Mouse (Mus musculus) midbrain, embryonic 11.5 days (tissue): Measurements from ENCODE around the gene Prpf18. TPM values are rescaled to one million over a fixed set of nuclear protein-coding genes. Genes with fewer than 3 reads are reported as not detected.
A peak's percentile ranks its signal among the peaks of the same experiment; 100 is the strongest.

Experiments
- ATAC-seq: fragments of 200-750 bp; cut with Nextera tagmentation; 2 replicates; pipeline ENCODE4 v1.8.0; 2017; ENCODE audit warnings: moderate TSS enrichment, moderate library complexity; ENCODE audit not compliant: low FRiP score
- DNase-seq: peaks from one replicate; pipeline ENCODE4 v3.0.0; 2015; ENCODE audit warnings: low spot score; ENCODE audit errors: missing footprints
- H3K27ac ChIP-seq: fragments of 300-500 bp; sonication (generic); 2 replicates; pipeline ENCODE4 v1.5.1; 2014; ENCODE audit warnings: low read depth, low read length
- H3K27me3 ChIP-seq: fragments of 300-500 bp; sonication (generic); 2 replicates; pipeline ENCODE4 v1.6.1; 2014; ENCODE audit warnings: mild to moderate bottlenecking, low read length, moderate library complexity, mixed read lengths; ENCODE audit not compliant: control insufficient read depth, insufficient read depth
- H3K36me3 ChIP-seq: fragments of 300-500 bp; sonication (generic); 2 replicates; pipeline ENCODE4 v1.6.1; 2014; ENCODE audit warnings: mild to moderate bottlenecking, low read length, moderate library complexity, mixed read lengths; ENCODE audit not compliant: control insufficient read depth, insufficient read depth
- H3K4me1 ChIP-seq: fragments of 300-500 bp; sonication (generic); 2 replicates; pipeline ENCODE4 v1.6.1; 2014; ENCODE audit warnings: low read length; ENCODE audit not compliant: control insufficient read depth, insufficient read depth
- H3K4me2 ChIP-seq: fragments of 300-500 bp; sonication (generic); 2 replicates; pipeline ENCODE4 v1.6.1; 2014; ENCODE audit warnings: mild to moderate bottlenecking, moderate library complexity
- H3K4me3 ChIP-seq: fragments of 300-500 bp; sonication (generic); 2 replicates; pipeline ENCODE4 v1.5.1; 2014; ENCODE audit warnings: low read depth, low read length
- H3K9ac ChIP-seq: fragments of 300-500 bp; sonication (generic); 2 replicates; pipeline ENCODE4 v1.6.1; 2014; ENCODE audit warnings: low read length
- H3K9me3 ChIP-seq: fragments of 300-500 bp; sonication (generic); 2 replicates; pipeline ENCODE4 v1.6.1; 2016; ENCODE audit warnings: low read length; ENCODE audit not compliant: control insufficient read depth
- WGBS: fragments of 180-500 bp; shearing (Covaris S2); extraction: QIAGEN DNeasy Blood & Tissue Kit; methylation state at CpG from one replicate; pipeline ENCODE4 v1.1.7; 2014; 5-methylcytosine and 5-hydroxymethylcytosine counted together
- polyA plus RNA-seq: library from polyadenylated mRNA; unstranded; fragments of >200 nt; fragmentation: Nextera tagmentation; extraction: Ambion mirVana; gene quantifications from 2 replicates; pipeline ENCODE4 v1.2.1, GENCODE M21; 2014

Gene Prpf18
- polyA plus RNA-seq: 44.4 and 52.6 TPM in 2 replicates

- H3K27me3 ChIP-seq: no peaks in the 10 kb centered on the region
- no peak within 1 kb of the TSS for H3K27ac ChIP-seq
- DNase-seq: peak; percentile 99
- H3K4me3 ChIP-seq: peak within 1 kb of the TSS; percentile 94
- ATAC-seq: peak; percentile 91
- H3K4me2 ChIP-seq: peak within 1 kb of the TSS; percentile 77
- H3K9ac ChIP-seq: peak within 1 kb of the TSS; percentile 89
- peaks cover 5% of the 10 kb centered on the region for H3K4me1 ChIP-seq
- H3K36me3 ChIP-seq: no peaks in the 10 kb centered on the region
- H3K9me3 ChIP-seq: no peaks in the 10 kb centered on the region
- 2% methylated on average over 40 of the region's 40 CpGs for WGBS
These were observed at the start of gene Prpf18 for GRCm38 (mm10) chr2:4651500-4652285. Gene Prpf18 (minus strand): TSS chr2:4652113.

DNA sequence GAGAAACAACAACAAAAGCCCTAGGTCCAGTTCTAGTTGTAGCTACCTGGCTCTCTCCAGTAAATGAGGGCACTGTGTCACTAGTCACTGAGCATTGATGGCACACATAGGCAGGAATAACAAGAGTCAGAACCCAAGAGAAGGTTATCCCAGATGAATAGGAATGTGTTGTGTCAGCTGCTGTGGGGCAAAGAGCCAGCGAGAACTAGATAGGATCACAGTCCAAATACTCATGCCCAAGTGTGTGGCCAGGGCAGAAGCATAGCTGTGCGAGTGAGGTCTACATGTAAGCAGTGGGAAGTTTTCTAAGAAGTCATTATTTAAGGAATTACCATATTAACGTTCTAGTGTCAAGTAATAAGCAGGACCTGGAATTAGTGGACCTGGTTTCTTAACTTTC, 28.0 kb upstream of the Prpf18 start:
- no peak overlapping the region for H3K27ac ChIP-seq
- ATAC-seq: no peak

GRCm38 (mm10) chr2:4671636-4672035, 19.7 kb upstream of the Prpf18 start:
- no peak for DNase-seq
- WGBS: 87% methylated on average over 8 of the region's 8 CpGs
- no peak for ATAC-seq
- Histone ChIP-seq H3K27me3 (no peaks in the 10 kb centered on the region), H3K4me3 (no peak overlapping the region), H3K4me2 (no peak overlapping the region), H3K9ac (no peak overlapping the region), H3K4me1 (no peaks in the 10 kb centered on the region), H3K9me3 (no peaks in the 10 kb centered on the region), H3K27ac (no peak overlapping the region), H3K36me3 (no peaks in the 10 kb centered on the region)

More for the DNA sequence above, 28.0 kb upstream of the Prpf18 start:
- H3K4me1 ChIP-seq: no peaks in the 10 kb centered on the region
- WGBS: 77% methylated on average over 3 of the region's 3 CpGs
- H3K9me3 ChIP-seq: no peaks in the 10 kb centered on the region
- no peaks in the 10 kb centered on the region for H3K36me3 ChIP-seq
- H3K27me3 ChIP-seq: no peaks in the 10 kb centered on the region
- H3K4me3 ChIP-seq: no peak overlapping the region
- no peak overlapping the region for H3K4me2 ChIP-seq
- DNase-seq: no peak
- no peak overlapping the region for H3K9ac ChIP-seq

DNA sequence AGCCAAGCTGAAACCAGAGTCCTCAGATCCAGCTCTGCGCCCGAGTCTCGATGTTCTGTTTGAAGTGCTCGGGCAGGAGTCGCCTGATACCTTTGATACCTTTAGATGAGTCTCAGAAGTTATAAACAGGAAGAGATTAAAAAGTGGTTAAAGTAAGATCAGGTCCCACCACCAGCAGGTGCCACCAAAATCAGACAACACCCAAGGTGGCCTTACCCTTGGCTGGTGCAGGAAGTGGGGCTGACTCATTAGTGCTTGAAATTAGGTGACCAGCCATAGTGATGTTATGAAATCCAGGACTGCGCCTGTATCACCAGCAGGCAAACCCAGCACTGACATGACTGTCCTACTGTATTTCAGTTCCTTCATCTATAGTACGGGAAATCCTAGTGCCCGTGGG, 17.8 kb upstream of the Prpf18 start:
- H3K9ac ChIP-seq: no peak overlapping the region
- no peaks in the 10 kb centered on the region for H3K4me1 ChIP-seq
- H3K4me3 ChIP-seq: no peak overlapping the region
- ATAC-seq (no peak), DNase-seq (no peak)
- WGBS: 90% methylated on average over 8 of the region's 8 CpGs
- no peaks in the 10 kb centered on the region for H3K27me3 ChIP-seq
- no peaks in the 10 kb centered on the region for H3K36me3 ChIP-seq
- H3K4me2 ChIP-seq: no peak overlapping the region
- H3K27ac ChIP-seq: no peak overlapping the region
- no peaks in the 10 kb centered on the region for H3K9me3 ChIP-seq

DNA sequence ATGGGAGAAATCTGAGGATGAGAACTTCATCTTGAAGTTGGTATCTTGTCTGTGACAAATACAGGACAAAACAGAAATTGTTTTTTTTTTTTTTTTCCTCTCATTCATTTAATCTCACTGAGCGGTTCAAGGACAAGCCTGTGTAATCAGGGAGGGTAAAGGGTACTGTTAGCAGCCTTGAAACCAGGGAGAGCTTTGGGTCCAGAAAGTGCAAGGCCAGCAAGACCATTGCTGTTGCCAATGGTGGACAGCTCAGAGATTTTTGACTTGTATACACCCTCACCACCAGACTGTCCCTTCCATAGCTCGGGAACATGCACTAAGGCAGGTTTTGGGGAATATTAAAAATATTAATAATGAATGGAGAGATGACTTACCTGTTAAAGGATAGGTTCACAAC, 16.7 kb upstream of the Prpf18 start:
- ATAC-seq (no peak), DNase-seq (no peak)
- Histone ChIP-seq H3K9ac (no peak overlapping the region), H3K4me2 (no peak overlapping the region), H3K4me3 (no peak overlapping the region), H3K27ac (no peak overlapping the region), H3K9me3 (no peaks in the 10 kb centered on the region), H3K4me1 (no peaks in the 10 kb centered on the region), H3K36me3 (no peaks in the 10 kb centered on the region), H3K27me3 (no peaks in the 10 kb centered on the region)
- WGBS: 71% methylated on average over 2 of the region's 2 CpGs

DNA sequence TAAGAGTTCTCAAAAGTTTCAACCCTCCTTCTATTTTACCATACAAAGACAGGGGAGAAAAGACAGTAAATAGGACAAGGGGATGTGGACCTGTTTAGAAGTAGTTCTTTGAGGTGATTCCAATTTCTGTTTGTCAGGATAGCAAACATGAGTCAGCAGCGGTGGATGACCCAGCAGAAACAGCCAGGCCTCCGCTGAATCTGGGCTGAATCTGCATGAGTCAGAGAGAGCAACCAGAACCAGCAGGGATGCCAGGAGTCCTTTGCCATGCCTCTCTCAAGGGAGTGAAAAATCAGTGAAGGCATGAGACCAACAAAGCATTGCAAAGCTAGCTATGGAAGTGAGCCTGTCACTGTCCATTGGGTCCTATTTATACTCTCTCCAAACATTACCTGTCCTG, 8.8 kb upstream of the Prpf18 start:
- WGBS: 79% methylated on average over 2 of the region's 2 CpGs
- DNase-seq (no peak), ATAC-seq (no peak)
- no peaks in the 10 kb centered on the region for H3K36me3 ChIP-seq
- H3K4me3 ChIP-seq: no peak overlapping the region
- no peak overlapping the region for H3K9ac ChIP-seq
- no peaks in the 10 kb centered on the region for H3K4me1 ChIP-seq
- H3K9me3 ChIP-seq: no peaks in the 10 kb centered on the region
- H3K4me2 ChIP-seq: no peak overlapping the region
- no peak overlapping the region for H3K27ac ChIP-seq
- no peaks in the 10 kb centered on the region for H3K27me3 ChIP-seq

- 98% methylated on average over 2 of the region's 2 CpGs for WGBS
- H3K9me3 ChIP-seq: no peaks in the 10 kb centered on the region
- no peak overlapping the region for H3K9ac ChIP-seq
- H3K4me3 ChIP-seq: no peak overlapping the region
- ATAC-seq (no peak), DNase-seq (peak; percentile 53)
- H3K27me3 ChIP-seq: no peaks in the 10 kb centered on the region
- peaks cover 5% of the 10 kb centered on the region for H3K4me1 ChIP-seq
- H3K36me3 ChIP-seq: peaks cover 7% of the 10 kb centered on the region; the same call in 1 of the 2 replicates
- H3K27ac ChIP-seq: no peak overlapping the region
- H3K4me2 ChIP-seq: no peak overlapping the region
These were observed 2.3 kb downstream of the Prpf18 start for GRCm38 (mm10) chr2:4649646-4650045.

GRCm38 (mm10) chr2:4648094-4648493, 3.8 kb downstream of the Prpf18 start:
- Histone ChIP-seq H3K4me2 (no peak overlapping the region), H3K4me3 (no peak overlapping the region), H3K27me3 (no peaks in the 10 kb centered on the region), H3K36me3 (peaks cover 8% of the 10 kb centered on the region), H3K27ac (no peak overlapping the region), H3K9me3 (no peaks in the 10 kb centered on the region), H3K4me1 (peaks cover 5% of the 10 kb centered on the region), H3K9ac (no peak overlapping the region)
- ATAC-seq (no peak), DNase-seq (peak; percentile 68)
- WGBS: 95% methylated on average over 4 of the region's 4 CpGs

- H3K27me3 ChIP-seq: no peaks in the 10 kb centered on the region
- no peak overlapping the region for H3K27ac ChIP-seq
- H3K9ac ChIP-seq: no peak overlapping the region
- no peak overlapping the region for H3K4me3 ChIP-seq
- 78% methylated on average over 4 of the region's 4 CpGs for WGBS
- DNase-seq: peak; percentile 69
- H3K9me3 ChIP-seq: no peaks in the 10 kb centered on the region
- ATAC-seq: no peak
- no peak overlapping the region for H3K4me2 ChIP-seq
- H3K36me3 ChIP-seq: peaks cover 14% of the 10 kb centered on the region
- no peaks in the 10 kb centered on the region for H3K4me1 ChIP-seq
These were observed 6.8 kb downstream of the Prpf18 start for GRCm38 (mm10) chr2:4645066-4645465.
